In genomic region chr13:31458883-31459282, GRCm38 (mm10) we compare ENCODE assay signal across 12 mouse cellular contexts.
DNase-seq lines count a peak whose midpoint lies in the region; ATAC-seq and TF ChIP-seq lines count a peak whose summit lies in the region.
"Had no signal": no experiment of that assay in that cellular context is flagged by ENCODE, and none has a peak within 500 bp of the region (broad histone marks: within the 10 kb centered on the region; RNA-seq: fewer than 3 reads in every experiment).

No protein-coding gene starts in this region.

- no peaks in the 10 kb centered on the region for H3K9me3 ChIP-seq in intestine, postnatal 0 days (ENCODE audit: control insufficient read depth)
- no peaks in the 10 kb centered on the region for H3K9me3 ChIP-seq in intestine, embryonic 16.5 days (ENCODE audit: control insufficient read depth, low read length)
- no peaks in the 10 kb centered on the region for H3K9me3 ChIP-seq in lung, embryonic 16.5 days (ENCODE audit: control insufficient read depth, low read length)
- no peaks in the 10 kb centered on the region for H3K9me3 ChIP-seq in forebrain, embryonic 16.5 days (ENCODE audit: control insufficient read depth, low read length)
- H3K9me3 ChIP-seq: embryonic facial prominence, embryonic 12.5 days; liver, embryonic 15.5 days; neural tube, embryonic 13.5 days had no signal

- H3K9ac ChIP-seq in intestine, postnatal 0 days (ENCODE audit: low read depth, low read length): no peak overlapping the region
- no peak overlapping the region for H3K9ac ChIP-seq in intestine, embryonic 16.5 days (ENCODE audit: low read depth, low read length)
- no peak overlapping the region for H3K9ac ChIP-seq in lung, embryonic 16.5 days (ENCODE audit: low read length)
- H3K9ac ChIP-seq in forebrain, embryonic 16.5 days (replicated peaks; ENCODE audit: low read depth, low read length): no peak overlapping the region
- H3K9ac ChIP-seq: embryonic facial prominence, embryonic 12.5 days; liver, embryonic 15.5 days; neural tube, embryonic 13.5 days had no signal

- no peak overlapping the region for H3K4me3 ChIP-seq in intestine, postnatal 0 days (ENCODE audit: low read depth, low read length)
- no peak overlapping the region for H3K4me3 ChIP-seq in intestine, embryonic 16.5 days (ENCODE audit: low read length)
- H3K4me3 ChIP-seq in C2C12 (ENCODE audit: insufficient read depth, poor library complexity, severe bottlenecking): no peak overlapping the region
- H3K4me3 ChIP-seq in lung, embryonic 16.5 days (ENCODE audit: low read length): no peak overlapping the region
- H3K4me3 ChIP-seq in gastrocnemius, adult 2 months: no peak overlapping the region
- no peak overlapping the region for H3K4me3 ChIP-seq in forebrain, embryonic 16.5 days (replicated peaks; ENCODE audit: low read length)
- H3K4me3 ChIP-seq: embryonic facial prominence, embryonic 12.5 days; liver, embryonic 15.5 days; neural tube, embryonic 13.5 days had no signal

- no peaks in the 10 kb centered on the region for H3K79me2 ChIP-seq in C2C12 (ENCODE audit: control insufficient read depth, insufficient read depth)

- no peak overlapping the region for H3K27ac ChIP-seq in intestine, postnatal 0 days (ENCODE audit: low read depth, low read length)
- H3K27ac ChIP-seq in intestine, embryonic 16.5 days (ENCODE audit: low read length): no peak overlapping the region
- H3K27ac ChIP-seq in lung, embryonic 16.5 days (ENCODE audit: low read length): peak overlapping the region; percentile 54; the same call in 1 of the 2 replicates
- H3K27ac ChIP-seq in gastrocnemius, adult 2 months: no peak overlapping the region
- H3K27ac ChIP-seq in forebrain, embryonic 16.5 days (ENCODE audit: low read length): no peak overlapping the region
- H3K27ac ChIP-seq: embryonic facial prominence, embryonic 12.5 days; liver, embryonic 15.5 days; neural tube, embryonic 13.5 days had no signal

- WGBS in intestine, postnatal 0 days: 18% methylated on average over 2 of the region's 2 CpGs
- 40% methylated on average over 2 of the region's 2 CpGs for WGBS in intestine, embryonic 16.5 days
- WGBS in lung, embryonic 16.5 days: 2% methylated on average over 2 of the region's 2 CpGs
- 67% methylated on average over 2 of the region's 2 CpGs for WGBS in forebrain, embryonic 16.5 days

- peak; percentile 53 for ATAC-seq in intestine, postnatal 0 days
- ATAC-seq in intestine, embryonic 16.5 days: no peak
- peak; percentile 91 for ATAC-seq in lung, embryonic 16.5 days (ENCODE audit: low read depth)
- ATAC-seq in forebrain, embryonic 16.5 days: no peak

- H3K4me1 ChIP-seq in intestine, postnatal 0 days (replicated peaks; ENCODE audit: control insufficient read depth, insufficient read depth, low read length): no peaks in the 10 kb centered on the region
- no peaks in the 10 kb centered on the region for H3K4me1 ChIP-seq in intestine, embryonic 16.5 days (ENCODE audit: control insufficient read depth, insufficient read depth, low read length)
- H3K4me1 ChIP-seq in lung, embryonic 16.5 days (replicated peaks; ENCODE audit: control insufficient read depth, insufficient read depth, low read length): 0 out of 2 replicates have a peak, but pooled peaks cover 2% of the 10 kb centered on the region
- no peaks in the 10 kb centered on the region for H3K4me1 ChIP-seq in forebrain, embryonic 16.5 days (replicated peaks; ENCODE audit: control insufficient read depth, insufficient read depth, low read length)
- H3K4me1 ChIP-seq: embryonic facial prominence, embryonic 12.5 days; liver, embryonic 15.5 days; neural tube, embryonic 13.5 days had no signal

- no peaks in the 10 kb centered on the region for H3K27me3 ChIP-seq in intestine, postnatal 0 days (replicated peaks; ENCODE audit: control insufficient read depth, insufficient read depth, low read length)
- H3K27me3 ChIP-seq in intestine, embryonic 16.5 days (replicated peaks; ENCODE audit: control insufficient read depth, insufficient read depth, low read length): no peaks in the 10 kb centered on the region
- no peaks in the 10 kb centered on the region for H3K27me3 ChIP-seq in C2C12 (ENCODE audit: control insufficient read depth, insufficient read depth, insufficient read length)
- no peaks in the 10 kb centered on the region for H3K27me3 ChIP-seq in lung, embryonic 16.5 days (ENCODE audit: control insufficient read depth, insufficient read depth, low read depth, low read length)
- H3K27me3 ChIP-seq in forebrain, embryonic 16.5 days (replicated peaks; ENCODE audit: control insufficient read depth, insufficient read depth, low read length): no peaks in the 10 kb centered on the region
- H3K27me3 ChIP-seq: embryonic facial prominence, embryonic 12.5 days; liver, embryonic 15.5 days; neural tube, embryonic 13.5 days had no signal

- intact Hi-C loops in gastrocnemius, adult 2 months (cut with DNase I): no loop called here

- no peaks in the 10 kb centered on the region for H3K79me3 ChIP-seq in C2C12 (ENCODE audit: low read depth)

- H3K36me3 ChIP-seq in intestine, postnatal 0 days (ENCODE audit: control insufficient read depth, insufficient read depth): no peaks in the 10 kb centered on the region
- H3K36me3 ChIP-seq in intestine, embryonic 16.5 days (ENCODE audit: control insufficient read depth, insufficient read depth, low read length): no peaks in the 10 kb centered on the region
- H3K36me3 ChIP-seq in C2C12 (ENCODE audit: control insufficient read depth, insufficient read depth): no peaks in the 10 kb centered on the region
- H3K36me3 ChIP-seq in lung, embryonic 16.5 days (ENCODE audit: control insufficient read depth, insufficient read depth, low read length): no peaks in the 10 kb centered on the region
- H3K36me3 ChIP-seq in forebrain, embryonic 16.5 days (ENCODE audit: control insufficient read depth, insufficient read depth): no peaks in the 10 kb centered on the region
- H3K36me3 ChIP-seq: embryonic facial prominence, embryonic 12.5 days; liver, embryonic 15.5 days; neural tube, embryonic 13.5 days had no signal

- no peak for TF ChIP-seq CTCF in intestine, postnatal 0 days (IDR thresholded peaks at IDR 0.05; ENCODE audit: low read depth)
- TF ChIP-seq CTCF in C2C12 (IDR thresholded peaks at IDR 0.05; ENCODE audit: control insufficient read depth, insufficient read depth, insufficient read length): no peak
- TF ChIP-seq CTCF in gastrocnemius, adult 2 months (IDR thresholded peaks at IDR 0.05): no peak

- peak; percentile 85 for DNase-seq in adrenal gland, postnatal 14 days
- DNase-seq in gastrocnemius, adult 2 months: no peak
- DNase-seq in urinary bladder, postnatal 10 days (ENCODE audit: low spot score): no peak
- DNase-seq: gastrocnemius, postnatal 25 days had no signal

- H3ac ChIP-seq in C2C12 (ENCODE audit: control insufficient read depth, insufficient read length, low read depth): no peak overlapping the region

- H3K4me2 ChIP-seq in intestine, postnatal 0 days (replicated peaks; ENCODE audit: low read depth): no peak overlapping the region
- H3K4me2 ChIP-seq in intestine, embryonic 16.5 days (ENCODE audit: low read depth, low read length): no peak overlapping the region
- no peak overlapping the region for H3K4me2 ChIP-seq in lung, embryonic 16.5 days (ENCODE audit: low read depth, low read length)
- H3K4me2 ChIP-seq in forebrain, embryonic 16.5 days (ENCODE audit: low read length): no peak overlapping the region
- H3K4me2 ChIP-seq: embryonic facial prominence, embryonic 12.5 days; liver, embryonic 15.5 days; neural tube, embryonic 13.5 days had no signal

TF ChIP-seq in C2C12, 6 proteins besides CTCF, POLR2A, EP300 and RAD21:
- TF ChIP-seq USF1 (IDR thresholded peaks at IDR 0.05; ENCODE audit: low read depth) (no peak), FOSL1 (IDR thresholded peaks at IDR 0.05; ENCODE audit: insufficient read depth, low read length, poor library complexity, severe bottlenecking) (no peak), CEBPB (IDR thresholded peaks at IDR 0.05; ENCODE audit: low read depth) (peak; percentile 23)

Comparison
In these comparisons a context has a peak if more than half of its experiments do, and no peak if none do; other contexts are left out.
1. ATAC-seq: peak in intestine, postnatal 0 days (single experiment) and lung, embryonic 16.5 days (single experiment); none in intestine, embryonic 16.5 days (single experiment) and forebrain, embryonic 16.5 days (single experiment).